Mouse (Mus musculus) kidney, adult 2 months (tissue): ENCODE measurements around the gene Gm5148. TPM values are rescaled to one million over a fixed set of nuclear protein-coding genes. Genes with fewer than 3 reads are reported as not detected.

Experiments used
- DNase-seq: peaks from one replicate; pipeline ENCODE4 v3.0.0; 2021
- H3K27ac ChIP-seq: fragments of 200-500 bp; 2 replicates; pipeline ENCODE4 v1.5.1; 2012; ENCODE audit warnings: low read depth, low read length, control low read depth, inconsistent platforms; ENCODE audit not compliant: insufficient read depth
- H3K27me3 ChIP-seq: fragments of 200-500 bp; replicated peaks from 2 replicates; pipeline ENCODE4 v1.6.1; 2012; ENCODE audit warnings: mild to moderate bottlenecking, moderate library complexity, low read length, inconsistent platforms; ENCODE audit not compliant: control insufficient read depth, insufficient read depth
- H3K36me3 ChIP-seq: fragments of 200-500 bp; 2 replicates; pipeline ENCODE4 v1.6.1; 2012; ENCODE audit warnings: mild to moderate bottlenecking, moderate library complexity, low read length, inconsistent platforms; ENCODE audit not compliant: control insufficient read depth, insufficient read depth
- H3K4me1 ChIP-seq: fragments of 200-500 bp; 2 replicates; pipeline ENCODE4 v1.6.1; 2011; ENCODE audit warnings: low read length; ENCODE audit not compliant: control insufficient read depth, insufficient read depth
- H3K4me3 ChIP-seq: fragments of 200-500 bp; 2 replicates; pipeline ENCODE4 v1.5.1; 2011; ENCODE audit warnings: mild to moderate bottlenecking, low read depth, low read length, control low read depth; ENCODE audit not compliant: insufficient read depth
- CTCF ChIP-seq: fragments of 200-500 bp; conservative IDR thresholded peaks from 2 replicates; pipeline ENCODE4 v1.5.1; 2011; ENCODE audit warnings: low read depth, mild to moderate bottlenecking, control low read depth, low read length, moderate library complexity, mixed read lengths; ENCODE audit not compliant: insufficient read depth, insufficient read length
- POLR2A ChIP-seq: fragments of 200-500 bp; IDR thresholded peaks from one replicate; pipeline ENCODE4 v1.6.1; 2011; ENCODE audit warnings: low read depth, low read length, control low read depth
- WGBS: fragments of 180-500 bp; shearing (Covaris S2); methylation state at CpG from one replicate; pipeline ENCODE4 v1.1.7; 2018; 5-methylcytosine and 5-hydroxymethylcytosine counted together
- polyA plus RNA-seq: library from polyadenylated mRNA; depleted of rRNA; stranded (reverse); fragments of >200 nt; gene quantifications from 2 replicates; pipeline ENCODE4 v1.2.3, GENCODE M21; 2012

Gm5148 gene
- polyA plus RNA-seq, 1 experiment = 9.3 TPM

GRCm38 (mm10) chr3:37687158-37687980, 36.9 kb downstream of the Gm5148 start:
- peaks cover 5% of the 10 kb centered on the region for H3K4me1 ChIP-seq
- no peaks in the 10 kb centered on the region for H3K27me3 ChIP-seq
- WGBS = 18% methylated on average over 28 of the region's 28 CpGs
- peak overlapping the region; percentile 47 for H3K4me3 ChIP-seq
- peak overlapping the region; percentile 18; the same call in 1 of the 2 replicates for H3K27ac ChIP-seq
- TF ChIP-seq POLR2A (no peak), CTCF (no peak)
- H3K36me3 ChIP-seq = no peaks in the 10 kb centered on the region
- DNase-seq = peak; percentile 73

- TF ChIP-seq POLR2A (no peak), CTCF (no peak)
These were observed 37.5 kb downstream of the Gm5148 start for GRCm38 (mm10) chr3:37686751-37687150.

GRCm38 (mm10) chr3:37686219-37686618, 38.1 kb downstream of the Gm5148 start:
- DNase-seq = peak; percentile 54
- 66% methylated on average over 7 of the region's 7 CpGs for WGBS
- TF ChIP-seq CTCF (no peak), POLR2A (no peak)
- Histone ChIP-seq H3K36me3 (no peaks in the 10 kb centered on the region), H3K27ac (peak overlapping the region; percentile 62; the same call in 1 of the 2 replicates), H3K4me3 (no peak overlapping the region), H3K27me3 (no peaks in the 10 kb centered on the region), H3K4me1 (peaks cover 5% of the 10 kb centered on the region)

More at GRCm38 (mm10) chr3:37686751-37687150, 37.5 kb downstream of the Gm5148 start:
- Histone ChIP-seq H3K4me3 (peak overlapping the region; percentile 47), H3K27me3 (no peaks in the 10 kb centered on the region), H3K36me3 (no peaks in the 10 kb centered on the region), H3K27ac (peak overlapping the region; percentile 18; the same call in 1 of the 2 replicates), H3K4me1 (peaks cover 5% of the 10 kb centered on the region)
- no peak for DNase-seq
- 30% methylated on average over 6 of the region's 6 CpGs for WGBS

- WGBS = 93% methylated on average over 8 of the region's 8 CpGs
- Histone ChIP-seq H3K4me1 (0 out of 2 replicates have a peak, but pooled peaks cover 3% of the 10 kb centered on the region), H3K27ac (no peak overlapping the region)
These were observed 48.0 kb downstream of the Gm5148 start for GRCm38 (mm10) chr3:37676291-37676690.

GRCm38 (mm10) chr3:37675056-37675525, 49.2 kb downstream of the Gm5148 start:
- 0 out of 2 replicates have a peak, but pooled peaks cover 3% of the 10 kb centered on the region for H3K4me1 ChIP-seq
- TF ChIP-seq POLR2A = no peak
- TF ChIP-seq CTCF = no peak
- DNase-seq = no peak
- no peak overlapping the region for H3K27ac ChIP-seq
- H3K4me3 ChIP-seq = no peak overlapping the region
- H3K36me3 ChIP-seq = no peaks in the 10 kb centered on the region
- no peaks in the 10 kb centered on the region for H3K27me3 ChIP-seq
- 91% methylated on average over 11 of the region's 11 CpGs for WGBS

More at GRCm38 (mm10) chr3:37676291-37676690, 48.0 kb downstream of the Gm5148 start:
- H3K27me3 ChIP-seq = no peaks in the 10 kb centered on the region
- TF ChIP-seq CTCF (no peak), POLR2A (no peak)
- DNase-seq = no peak
- H3K4me3 ChIP-seq = no peak overlapping the region
- no peaks in the 10 kb centered on the region for H3K36me3 ChIP-seq

GRCm38 (mm10) chr3:37673513-37674261, 50.6 kb downstream of the Gm5148 start:
- Histone ChIP-seq H3K36me3 (no peaks in the 10 kb centered on the region), H3K4me3 (no peak overlapping the region), H3K27me3 (no peaks in the 10 kb centered on the region), H3K27ac (no peak overlapping the region), H3K4me1 (0 out of 2 replicates have a peak, but pooled peaks cover 3% of the 10 kb centered on the region)
- no peak for TF ChIP-seq CTCF
- no peak for DNase-seq
- 64% methylated on average over 13 of the region's 13 CpGs for WGBS

- WGBS = 53% methylated on average over 15 of the region's 15 CpGs
- no peak overlapping the region for H3K4me3 ChIP-seq
- DNase-seq = no peak
- TF ChIP-seq CTCF (no peak), POLR2A (no peak)
- 0 out of 2 replicates have a peak, but pooled peaks cover 3% of the 10 kb centered on the region for H3K4me1 ChIP-seq
- no peak overlapping the region for H3K27ac ChIP-seq
- H3K27me3 ChIP-seq = no peaks in the 10 kb centered on the region
- no peaks in the 10 kb centered on the region for H3K36me3 ChIP-seq
These were observed 51.8 kb downstream of the Gm5148 start for GRCm38 (mm10) chr3:37672266-37673040.
